Mouse (Mus musculus) forebrain, embryonic 14.5 days (tissue): ENCODE measurements at regions not wholly inside any gene's neighbourhood (a gene's known extent, or its start where the extent isn't known, plus 50 kb on each side); places are given as distances from the start of the nearest gene placed in this dataset.

ENCODE experiments used
- ATAC-seq: fragments of 200-750 bp; cut with Nextera tagmentation; 2 replicates; pipeline ENCODE4 v1.8.0; 2017; ENCODE audit warnings: mild to moderate bottlenecking, moderate library complexity
- DNase-seq: peaks from one replicate; pipeline ENCODE4 v3.0.0-alpha.2; 2015; ENCODE audit warnings: low spot score
- H3K27ac ChIP-seq: fragments of 300-500 bp; sonication (generic); 2 replicates; pipeline ENCODE4 v1.5.1; 2014; ENCODE audit warnings: low read depth, mild to moderate bottlenecking, control low read depth, low read length, moderate library complexity
- H3K27me3 ChIP-seq: fragments of 300-500 bp; sonication (generic); replicated peaks from 2 replicates; pipeline ENCODE4 v1.6.1; 2014; ENCODE audit warnings: low read length, control low read depth, mixed read lengths; ENCODE audit not compliant: control insufficient read depth, insufficient read depth
- H3K36me3 ChIP-seq: fragments of 300-500 bp; sonication (generic); 2 replicates; pipeline ENCODE4 v1.6.1; 2014; ENCODE audit warnings: low read length, control low read depth; ENCODE audit not compliant: control insufficient read depth, insufficient read depth
- H3K4me1 ChIP-seq: fragments of 300-500 bp; sonication (generic); 2 replicates; pipeline ENCODE4 v1.6.1; 2014; ENCODE audit warnings: antibody characterized with exemption, low read length, control low read depth; ENCODE audit not compliant: control insufficient read depth, insufficient read depth
- H3K4me2 ChIP-seq: fragments of 300-500 bp; sonication (generic); 2 replicates; pipeline ENCODE4 v1.6.1; 2014; ENCODE audit warnings: mild to moderate bottlenecking, control low read depth, low read length
- H3K4me3 ChIP-seq: fragments of 300-500 bp; sonication (generic); 2 replicates; pipeline ENCODE4 v1.5.1; 2014; ENCODE audit warnings: low read depth, low read length, control low read depth
- H3K9ac ChIP-seq: fragments of 300-500 bp; sonication (generic); 2 replicates; pipeline ENCODE4 v1.6.1; 2014; ENCODE audit warnings: mild to moderate bottlenecking, low read length, control low read depth, moderate library complexity
- H3K9me3 ChIP-seq: fragments of 300-500 bp; sonication (generic); replicated peaks from 2 replicates; pipeline ENCODE4 v1.6.1; 2016; ENCODE audit warnings: low read length, control low read depth, mixed read lengths; ENCODE audit not compliant: control insufficient read depth
- WGBS: fragments of 180-500 bp; shearing (Covaris S2); extraction: QIAGEN DNeasy Blood & Tissue Kit; methylation state at CpG from one replicate; pipeline ENCODE4 v1.1.7; 2014; 5-methylcytosine and 5-hydroxymethylcytosine counted together

DNA sequence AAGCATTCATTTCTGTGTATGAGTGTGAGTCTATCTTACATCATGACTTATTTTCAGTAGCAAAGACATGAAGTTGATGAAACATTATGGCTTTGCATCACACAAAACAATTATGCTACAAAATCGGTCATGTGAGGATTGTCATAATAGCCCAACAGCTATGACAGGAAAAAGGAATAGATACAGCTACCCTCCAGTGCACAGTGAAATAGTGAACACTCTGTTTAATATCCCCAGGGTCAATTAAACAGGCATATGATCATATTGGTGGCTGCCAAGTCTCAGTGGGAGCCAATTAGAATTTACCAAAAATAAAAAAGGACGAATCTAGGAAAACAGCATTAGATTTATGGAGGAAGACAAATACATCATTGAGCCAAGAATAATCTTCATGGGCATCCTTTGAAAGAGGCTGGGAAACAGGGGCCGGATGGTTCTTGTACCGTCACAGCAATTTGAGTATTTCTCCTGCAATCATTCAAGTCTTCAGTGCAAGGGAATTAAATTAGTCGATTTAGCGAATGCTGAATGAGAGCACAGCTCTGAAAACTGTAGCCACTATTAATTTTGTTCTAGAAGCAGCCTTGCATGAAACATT is 123.8 kb upstream of the Etl4 start:
- H3K36me3 ChIP-seq: no peaks in the 10 kb centered on the region
- no peak overlapping the region for H3K4me3 ChIP-seq
- H3K9me3 ChIP-seq: no peaks in the 10 kb centered on the region
- no peak overlapping the region for H3K27ac ChIP-seq
- no peak overlapping the region for H3K9ac ChIP-seq
- peak; percentile 17 for DNase-seq
- no peak overlapping the region for H3K4me2 ChIP-seq
- ATAC-seq: no peak
- WGBS: 41% methylated on average over 6 of the region's 6 CpGs
- H3K27me3 ChIP-seq: no peaks in the 10 kb centered on the region
- H3K4me1 ChIP-seq: no peaks in the 10 kb centered on the region

- Histone ChIP-seq H3K9ac (no peak overlapping the region), H3K9me3 (no peaks in the 10 kb centered on the region), H3K36me3 (no peaks in the 10 kb centered on the region), H3K27ac (no peak overlapping the region), H3K4me1 (no peaks in the 10 kb centered on the region), H3K27me3 (no peaks in the 10 kb centered on the region), H3K4me3 (no peak overlapping the region), H3K4me2 (no peak overlapping the region)
- DNase-seq: no peak
- ATAC-seq: no peak
- 76% methylated on average over 6 of the region's 6 CpGs for WGBS
Measured at GRCm38 (mm10) chr2:19792177-19792576, 117.4 kb upstream of the Etl4 start.

DNA sequence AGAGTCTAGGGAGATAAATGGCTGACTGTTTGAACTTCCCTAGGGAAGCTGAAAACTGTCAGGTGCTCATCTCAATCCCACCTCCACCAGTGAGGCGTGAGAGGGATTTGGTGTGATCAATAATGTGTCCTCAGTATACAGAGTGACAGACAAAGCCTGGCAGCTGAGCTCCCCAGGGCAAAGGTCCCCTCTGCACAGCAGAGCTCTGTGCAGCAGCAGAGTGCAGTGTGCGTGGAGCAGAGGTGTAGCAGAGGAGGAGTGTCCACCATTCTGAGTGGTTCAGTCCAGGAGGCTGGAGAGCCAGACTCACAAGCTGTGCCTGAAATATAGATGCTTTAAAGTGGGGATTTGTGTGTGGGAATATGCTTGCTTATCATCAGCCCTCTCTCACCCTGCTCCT is 112.8 kb upstream of the Etl4 start:
- Histone ChIP-seq H3K4me2 (no peak overlapping the region), H3K4me3 (no peak overlapping the region), H3K36me3 (no peaks in the 10 kb centered on the region), H3K9ac (no peak overlapping the region), H3K4me1 (no peaks in the 10 kb centered on the region), H3K27ac (no peak overlapping the region), H3K27me3 (no peaks in the 10 kb centered on the region), H3K9me3 (no peaks in the 10 kb centered on the region)
- DNase-seq (no peak), ATAC-seq (no peak)
- WGBS: 48% methylated on average over 2 of the region's 2 CpGs
